Mouse (Mus musculus): ENCODE data around the gene Rasgef1c. TPM values are rescaled to one million over a fixed set of nuclear protein-coding genes. Genes with fewer than 3 reads are reported as not detected.

Rasgef1c gene
- polyA plus RNA-seq, 1 experiment from 2014 or later, result 0.46 TPM

DNA sequence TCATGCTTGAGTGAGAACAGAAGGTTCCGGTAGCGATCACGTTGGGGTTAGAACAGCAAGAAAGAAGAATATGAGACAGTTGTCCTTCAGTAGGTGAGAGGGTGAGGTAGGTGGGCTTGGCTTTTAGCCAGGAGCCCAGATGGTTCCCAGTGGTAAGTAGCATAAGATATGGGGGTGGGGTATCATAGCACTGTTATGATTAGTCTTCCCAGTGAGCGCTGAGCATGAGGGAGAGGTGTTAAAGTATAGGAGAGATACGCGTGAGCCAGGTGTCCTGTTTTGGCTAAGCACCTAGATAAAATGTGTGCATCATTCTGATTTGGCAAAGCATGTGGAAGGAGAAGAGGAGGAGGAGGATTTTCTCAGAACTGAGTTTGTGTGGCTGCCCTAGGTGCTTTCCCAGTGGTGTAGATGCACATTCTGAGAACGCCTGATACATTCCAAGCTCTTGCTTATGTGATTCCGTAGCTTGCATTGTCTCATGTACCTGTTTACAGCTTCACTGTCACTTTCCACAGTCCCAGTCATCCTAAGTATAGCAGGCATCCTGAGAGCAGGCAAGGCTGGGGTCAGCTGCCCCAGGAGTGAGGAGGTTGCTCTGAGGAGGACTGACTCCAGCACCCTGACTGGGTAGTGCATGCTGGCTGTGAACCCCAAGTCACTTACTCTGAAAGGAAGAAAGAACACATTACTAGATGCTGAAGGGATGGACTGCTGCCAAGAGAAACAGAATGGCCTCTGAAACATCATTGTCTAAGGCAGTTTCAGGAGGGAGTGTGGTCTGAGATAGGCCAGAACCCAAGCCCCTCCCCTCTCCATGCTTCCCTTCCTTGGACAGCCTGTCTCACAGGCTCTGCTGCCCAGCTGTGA lies 24.5 kb upstream of the Rasgef1c start:
- ATAC-seq (replicated peaks; ENCODE audit: low FRiP score, low TSS enrichment, low read depth), result 0 out of 2 replicates have a peak, but pooled peaks have one; percentile 47
- DNase-seq (ENCODE audit: low spot score), result no peak

DNA sequence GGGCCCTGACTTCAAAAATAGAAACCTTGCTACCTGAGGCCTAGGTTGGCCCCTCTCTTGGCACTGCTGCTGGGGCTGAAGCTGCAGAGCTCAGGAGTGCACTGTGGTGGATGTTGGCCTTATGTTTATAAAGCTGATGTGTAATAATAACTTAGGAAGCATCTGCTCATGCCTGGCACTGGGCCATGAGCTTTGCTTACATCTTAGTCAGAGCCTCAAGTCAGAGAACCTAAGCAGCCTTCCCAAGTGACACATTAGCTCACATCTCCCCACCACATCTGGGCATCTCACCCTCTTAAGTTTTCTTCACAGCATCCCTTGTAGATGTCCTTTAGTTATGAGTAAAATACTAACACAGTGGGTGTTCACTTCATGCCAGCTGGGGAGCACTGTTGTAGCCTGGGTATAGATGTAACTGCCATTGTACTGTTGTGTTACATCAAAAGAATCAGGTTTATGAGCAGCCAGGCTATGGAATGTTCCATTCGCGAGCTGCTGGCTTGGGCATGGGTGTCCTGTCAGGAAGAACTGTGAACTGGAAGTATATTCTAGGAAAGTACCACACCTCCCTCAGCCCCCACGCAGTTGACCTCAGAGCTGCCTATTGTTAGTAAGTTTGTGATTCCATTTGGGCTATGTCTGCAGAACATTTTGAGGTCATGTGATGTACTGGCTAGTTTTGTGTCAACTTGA lies 21.5 kb upstream of the Rasgef1c start:
- H3K4me2 ChIP-seq (ENCODE audit: low read length), result no peak overlapping the region
- no peak for ATAC-seq (replicated peaks; ENCODE audit: low FRiP score, low TSS enrichment, low read depth)
- WGBS, result 83% methylated on average over 3 of the region's 3 CpGs
- peaks cover 35% of the 10 kb centered on the region for H3K36me3 ChIP-seq (ENCODE audit: control insufficient read depth, insufficient read depth, low read length)
- no peaks in the 10 kb centered on the region for H3K27me3 ChIP-seq (replicated peaks; ENCODE audit: control insufficient read depth, insufficient read depth, low read length)
- H3K27ac ChIP-seq (ENCODE audit: low read depth), result peak overlapping the region; percentile 16; the same call in 1 of the 2 replicates
- H3K4me3 ChIP-seq (ENCODE audit: low read depth, low read length), result no peak overlapping the region
- DNase-seq (ENCODE audit: low spot score), result no peak
- H3K9me3 ChIP-seq (ENCODE audit: control insufficient read depth, low read length), result no peaks in the 10 kb centered on the region
- H3K4me1 ChIP-seq (replicated peaks; ENCODE audit: control insufficient read depth, insufficient read depth, low read length), result 0 out of 2 replicates have a peak, but pooled peaks cover 7% of the 10 kb centered on the region
- H3K9ac ChIP-seq (ENCODE audit: low read length), result no peak overlapping the region

More for the DNA sequence above, 24.5 kb upstream of the Rasgef1c start:
- no peaks in the 10 kb centered on the region for H3K9me3 ChIP-seq (ENCODE audit: control insufficient read depth, low read length)
- no peaks in the 10 kb centered on the region for H3K27me3 ChIP-seq (replicated peaks; ENCODE audit: control insufficient read depth, insufficient read depth, low read length)
- H3K9ac ChIP-seq (ENCODE audit: low read length), result no peak overlapping the region
- H3K4me3 ChIP-seq (ENCODE audit: low read depth, low read length), result no peak overlapping the region
- no peak overlapping the region for H3K27ac ChIP-seq (ENCODE audit: low read depth)
- WGBS, result 78% methylated on average over 8 of the region's 8 CpGs
- H3K36me3 ChIP-seq (ENCODE audit: control insufficient read depth, insufficient read depth, low read length), result peaks cover 49% of the 10 kb centered on the region
- no peak overlapping the region for H3K4me2 ChIP-seq (ENCODE audit: low read length)
- 0 out of 2 replicates have a peak, but pooled peaks cover 7% of the 10 kb centered on the region for H3K4me1 ChIP-seq (replicated peaks; ENCODE audit: control insufficient read depth, insufficient read depth, low read length)

DNA sequence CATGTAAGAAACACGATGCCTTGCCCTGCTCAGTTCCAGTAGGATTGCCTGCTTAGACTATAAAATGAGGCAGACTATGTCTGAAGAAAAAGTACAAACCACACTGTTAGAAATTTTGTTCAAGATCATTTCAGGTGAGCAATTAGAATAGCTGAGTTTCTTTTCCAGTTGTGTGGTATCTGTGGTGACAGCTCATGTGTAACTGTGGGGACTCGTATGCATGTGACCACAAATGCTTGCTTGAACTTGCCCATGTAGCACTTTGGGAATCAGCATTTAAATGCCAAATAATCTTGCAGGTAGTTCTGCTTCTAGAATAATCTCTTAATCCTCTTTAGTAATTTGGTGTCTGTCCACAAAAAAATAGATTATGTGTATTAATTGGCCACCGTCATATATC lies 18.2 kb upstream of the Rasgef1c start:
- DNase-seq (ENCODE audit: low spot score), result no peak
- Histone ChIP-seq H3K4me1 (replicated peaks; ENCODE audit: control insufficient read depth, insufficient read depth, low read length) (0 out of 2 replicates have a peak, but pooled peaks cover 4% of the 10 kb centered on the region), H3K4me2 (ENCODE audit: low read length) (no peak overlapping the region), H3K9me3 (ENCODE audit: control insufficient read depth, low read length) (no peaks in the 10 kb centered on the region), H3K36me3 (ENCODE audit: control insufficient read depth, insufficient read depth, low read length) (peaks cover 38% of the 10 kb centered on the region), H3K4me3 (ENCODE audit: low read depth, low read length) (no peak overlapping the region), H3K27ac (ENCODE audit: low read depth) (no peak overlapping the region), H3K27me3 (replicated peaks; ENCODE audit: control insufficient read depth, insufficient read depth, low read length) (no peaks in the 10 kb centered on the region), H3K9ac (ENCODE audit: low read length) (no peak overlapping the region)
- ATAC-seq (replicated peaks; ENCODE audit: low FRiP score, low TSS enrichment, low read depth), result no peak
- 90% methylated on average over 3 of the region's 3 CpGs for WGBS

DNA sequence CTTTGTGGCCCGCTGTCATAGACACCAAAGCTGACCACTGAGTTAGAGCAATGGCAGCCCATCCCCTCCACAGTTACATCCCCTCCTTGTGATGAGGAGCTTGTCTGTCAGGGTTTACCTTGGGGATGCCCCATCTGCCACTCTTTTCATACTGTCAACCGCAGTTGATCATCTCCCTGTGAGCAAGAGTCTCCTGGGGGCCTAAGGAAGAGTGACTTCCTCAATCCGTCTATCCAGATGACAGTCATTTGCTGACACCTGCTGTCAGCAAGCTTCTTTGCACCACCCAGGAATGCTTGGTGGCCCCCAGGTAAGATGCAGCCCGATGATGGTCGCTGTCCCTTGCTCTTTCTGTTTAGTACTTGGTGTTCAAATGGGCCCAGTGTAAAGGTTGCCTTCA lies 13.2 kb upstream of the Rasgef1c start:
- no peak for ATAC-seq (replicated peaks; ENCODE audit: low FRiP score, low TSS enrichment, low read depth)

DNA sequence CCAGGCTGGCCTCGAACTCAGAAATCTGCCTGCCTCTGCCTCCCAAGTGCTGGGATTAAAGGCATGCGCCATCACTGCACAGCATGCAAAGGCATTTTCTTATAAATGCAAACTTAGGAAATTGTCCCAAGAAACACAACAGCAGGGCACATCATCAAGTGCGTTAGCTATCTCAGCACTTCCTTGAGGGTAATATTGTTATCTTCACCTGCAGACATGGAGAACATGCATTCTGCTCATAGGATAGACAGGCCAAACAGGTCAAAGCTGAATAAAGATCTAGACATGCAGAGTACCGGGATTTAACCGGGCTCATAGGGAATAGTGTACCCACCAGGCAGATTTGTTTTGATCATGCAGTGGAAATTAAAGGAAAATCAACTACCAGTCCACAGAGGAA lies 9.6 kb upstream of the Rasgef1c start:
- no peak overlapping the region for H3K27ac ChIP-seq (ENCODE audit: low read depth)
- no peak overlapping the region for H3K9ac ChIP-seq (ENCODE audit: low read length)
- H3K9me3 ChIP-seq (ENCODE audit: control insufficient read depth, low read length), result no peaks in the 10 kb centered on the region
- H3K27me3 ChIP-seq (replicated peaks; ENCODE audit: control insufficient read depth, insufficient read depth, low read length), result no peaks in the 10 kb centered on the region
- DNase-seq (ENCODE audit: low spot score) (no peak), ATAC-seq (replicated peaks; ENCODE audit: low FRiP score, low TSS enrichment, low read depth) (no peak)
- no peak overlapping the region for H3K4me3 ChIP-seq (ENCODE audit: low read depth, low read length)
- H3K36me3 ChIP-seq (ENCODE audit: control insufficient read depth, insufficient read depth, low read length), result peaks cover 12% of the 10 kb centered on the region; the same call in 1 of the 2 replicates
- no peaks in the 10 kb centered on the region for H3K4me1 ChIP-seq (replicated peaks; ENCODE audit: control insufficient read depth, insufficient read depth, low read length)
- H3K4me2 ChIP-seq (ENCODE audit: low read length), result no peak overlapping the region
- 84% methylated on average over 5 of the region's 5 CpGs for WGBS

More for the DNA sequence above, 13.2 kb upstream of the Rasgef1c start:
- H3K4me3 ChIP-seq (ENCODE audit: low read depth, low read length), result no peak overlapping the region
- H3K27me3 ChIP-seq (replicated peaks; ENCODE audit: control insufficient read depth, insufficient read depth, low read length), result no peaks in the 10 kb centered on the region
- no peak for DNase-seq (ENCODE audit: low spot score)
- H3K36me3 ChIP-seq (ENCODE audit: control insufficient read depth, insufficient read depth, low read length), result peaks cover 20% of the 10 kb centered on the region
- WGBS, result 85% methylated on average over 5 of the region's 5 CpGs
- H3K4me2 ChIP-seq (ENCODE audit: low read length), result no peak overlapping the region
- H3K9ac ChIP-seq (ENCODE audit: low read length), result no peak overlapping the region
- H3K9me3 ChIP-seq (ENCODE audit: control insufficient read depth, low read length), result no peaks in the 10 kb centered on the region
- no peak overlapping the region for H3K27ac ChIP-seq (ENCODE audit: low read depth)
- no peaks in the 10 kb centered on the region for H3K4me1 ChIP-seq (replicated peaks; ENCODE audit: control insufficient read depth, insufficient read depth, low read length)

DNA sequence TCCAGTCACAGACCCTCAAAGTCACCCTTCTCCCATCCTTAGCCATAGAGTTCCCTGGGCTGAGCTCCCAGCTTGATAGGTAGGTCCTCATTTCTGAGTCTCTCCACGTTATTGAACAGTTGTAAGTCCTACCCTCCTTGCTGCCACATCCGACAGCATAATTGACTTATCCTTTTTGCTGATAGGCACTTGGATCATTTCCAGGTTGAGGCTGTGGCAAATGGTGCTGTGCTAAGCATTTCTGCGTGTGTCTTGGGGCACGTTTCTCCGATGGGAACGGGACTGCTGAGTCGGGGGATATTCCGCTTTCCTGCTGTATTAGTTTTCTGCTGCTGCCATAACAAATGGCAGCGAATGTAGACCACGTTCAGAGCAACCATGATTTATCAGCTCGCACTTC lies 7.8 kb upstream of the Rasgef1c start:
- Histone ChIP-seq H3K4me1 (replicated peaks; ENCODE audit: control insufficient read depth, insufficient read depth, low read length) (no peaks in the 10 kb centered on the region), H3K9ac (ENCODE audit: low read length) (no peak overlapping the region), H3K9me3 (ENCODE audit: control insufficient read depth, low read length) (0 out of 2 replicates have a peak, but pooled peaks cover 3% of the 10 kb centered on the region), H3K27ac (ENCODE audit: low read depth) (no peak overlapping the region), H3K27me3 (replicated peaks; ENCODE audit: control insufficient read depth, insufficient read depth, low read length) (no peaks in the 10 kb centered on the region), H3K4me2 (ENCODE audit: low read length) (no peak overlapping the region), H3K36me3 (ENCODE audit: control insufficient read depth, insufficient read depth, low read length) (0 out of 2 replicates have a peak, but pooled peaks cover 7% of the 10 kb centered on the region), H3K4me3 (ENCODE audit: low read depth, low read length) (no peak overlapping the region)
- DNase-seq (ENCODE audit: low spot score), result no peak
- no peak for ATAC-seq (replicated peaks; ENCODE audit: low FRiP score, low TSS enrichment, low read depth)
- WGBS, result 74% methylated on average over 11 of the region's 11 CpGs

DNA sequence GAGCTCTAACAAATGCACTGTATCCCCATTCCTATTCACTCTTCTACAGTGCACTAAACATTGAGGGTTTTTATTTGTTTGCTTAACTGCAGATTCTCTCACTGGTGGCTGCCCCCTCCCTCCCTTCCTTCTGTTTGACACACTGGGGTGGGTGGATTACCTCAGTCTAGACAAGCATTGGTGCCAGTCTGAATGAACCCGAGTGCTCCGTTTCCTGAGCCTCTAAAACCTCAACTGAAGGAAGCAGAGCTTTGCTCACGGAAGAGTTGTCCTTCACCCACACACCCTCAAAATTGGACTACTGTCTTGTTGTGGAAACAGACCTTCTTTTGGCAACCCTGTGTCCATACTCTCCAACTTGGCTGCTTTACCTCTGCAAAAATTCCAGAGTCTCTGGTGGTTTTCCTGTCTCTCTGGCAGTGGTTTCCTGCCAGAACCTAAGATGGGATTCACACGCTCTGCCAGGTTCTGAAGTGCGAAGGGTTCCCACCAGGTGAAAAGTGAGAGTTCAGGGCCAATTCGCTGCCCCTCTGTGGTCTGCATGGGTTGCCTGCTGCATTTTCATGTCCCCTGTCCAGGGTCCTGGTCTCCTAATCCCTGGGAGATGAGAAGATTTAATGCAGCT lies 5.6 kb upstream of the Rasgef1c start:
- no peak for DNase-seq (ENCODE audit: low spot score)
- Histone ChIP-seq H3K4me3 (ENCODE audit: low read depth, low read length) (no peak overlapping the region), H3K9ac (ENCODE audit: low read length) (no peak overlapping the region), H3K4me2 (ENCODE audit: low read length) (no peak overlapping the region), H3K9me3 (ENCODE audit: control insufficient read depth, low read length) (0 out of 2 replicates have a peak, but pooled peaks cover 3% of the 10 kb centered on the region), H3K4me1 (replicated peaks; ENCODE audit: control insufficient read depth, insufficient read depth, low read length) (no peaks in the 10 kb centered on the region), H3K27ac (ENCODE audit: low read depth) (no peak overlapping the region), H3K27me3 (replicated peaks; ENCODE audit: control insufficient read depth, insufficient read depth, low read length) (peaks cover 19% of the 10 kb centered on the region), H3K36me3 (ENCODE audit: control insufficient read depth, insufficient read depth, low read length) (no peaks in the 10 kb centered on the region)
- 41% methylated on average over 6 of the region's 6 CpGs for WGBS
- ATAC-seq (replicated peaks; ENCODE audit: low FRiP score, low TSS enrichment, low read depth), result no peak

DNA sequence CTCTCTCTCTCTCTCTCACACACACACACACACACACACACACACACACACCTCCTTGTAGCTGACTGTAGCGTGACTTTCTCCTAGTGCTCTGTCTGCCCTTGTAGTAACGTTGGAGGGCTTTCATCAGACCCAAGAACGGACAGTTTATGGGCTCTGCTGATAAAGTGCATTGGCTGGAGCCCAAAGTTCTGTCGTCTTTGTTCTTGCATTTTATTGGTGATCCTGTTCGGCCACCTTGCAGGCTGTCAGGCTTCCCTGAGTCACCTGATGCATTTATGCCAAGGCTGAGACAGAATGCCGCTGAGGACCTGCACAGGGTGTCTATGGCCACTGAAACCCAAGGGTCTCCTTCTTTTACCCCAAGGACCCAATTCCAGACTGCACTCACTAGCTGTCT lies 1.6 kb upstream of the Rasgef1c start:
- Histone ChIP-seq H3K9me3 (ENCODE audit: control insufficient read depth, low read length) (0 out of 2 replicates have a peak, but pooled peaks cover 3% of the 10 kb centered on the region), H3K4me3 (ENCODE audit: low read depth, low read length) (no peak overlapping the region), H3K27me3 (replicated peaks; ENCODE audit: control insufficient read depth, insufficient read depth, low read length) (peaks cover 37% of the 10 kb centered on the region), H3K27ac (ENCODE audit: low read depth) (no peak overlapping the region), H3K9ac (ENCODE audit: low read length) (no peak overlapping the region), H3K36me3 (ENCODE audit: control insufficient read depth, insufficient read depth, low read length) (no peaks in the 10 kb centered on the region), H3K4me1 (replicated peaks; ENCODE audit: control insufficient read depth, insufficient read depth, low read length) (no peaks in the 10 kb centered on the region), H3K4me2 (ENCODE audit: low read length) (no peak overlapping the region)
- WGBS, result 46% methylated on average over 6 of the region's 6 CpGs
- ATAC-seq (replicated peaks; ENCODE audit: low FRiP score, low TSS enrichment, low read depth) (no peak), DNase-seq (ENCODE audit: low spot score) (no peak)
